Mouse (Mus musculus): ENCODE results near the gene Zfp948.

DNA sequence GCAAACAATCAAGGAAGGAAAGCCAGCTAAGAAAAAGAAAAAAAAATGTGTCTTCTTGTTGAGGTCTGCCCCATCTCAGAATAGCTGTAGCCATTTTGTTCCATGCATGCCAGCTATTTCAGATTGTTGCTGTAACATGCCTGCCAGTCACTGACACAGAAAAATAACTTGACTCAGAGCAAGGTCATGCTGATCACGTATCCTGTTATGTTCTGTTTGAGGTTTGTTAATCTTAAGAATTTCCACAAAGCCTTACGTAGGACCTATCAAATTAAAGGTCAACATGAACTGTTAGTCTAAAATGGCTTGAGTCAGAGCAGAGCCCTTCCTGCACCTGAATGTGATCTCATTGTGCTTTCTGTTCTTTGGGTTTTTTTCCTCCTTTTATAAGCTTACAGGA lies 30.1 kb upstream of the Zfp948 start:
- no peak for TF ChIP-seq POLR2A (IDR thresholded peaks at IDR 0.05; ENCODE audit: borderline replicate concordance, control insufficient read depth, low read depth, low read length)
- TF ChIP-seq CTCF (IDR thresholded peaks at IDR 0.05; ENCODE audit: control insufficient read depth, insufficient read depth, low read length) = no peak

All from bone marrow, adult 2 months (tissue).